Mouse (Mus musculus) heart, postnatal 0 days (tissue): ENCODE results near the gene H60b.
"Not testable (repeated sequence)": the region's sequence is repeated elsewhere in the genome, so short reads cannot be mapped to it uniquely, and the experiment has no call there.

Experiments
- CTCF ChIP-seq: IDR thresholded peaks from 2 replicates; pipeline ENCODE4 v1.5.1; 2016; ENCODE audit warnings: antibody characterized with exemption, control low read depth, low read depth
- EP300 ChIP-seq: IDR thresholded peaks from 2 replicates; pipeline ENCODE4 v1.6.1; 2016; ENCODE audit warnings: antibody characterized with exemption, low read depth

DNA sequence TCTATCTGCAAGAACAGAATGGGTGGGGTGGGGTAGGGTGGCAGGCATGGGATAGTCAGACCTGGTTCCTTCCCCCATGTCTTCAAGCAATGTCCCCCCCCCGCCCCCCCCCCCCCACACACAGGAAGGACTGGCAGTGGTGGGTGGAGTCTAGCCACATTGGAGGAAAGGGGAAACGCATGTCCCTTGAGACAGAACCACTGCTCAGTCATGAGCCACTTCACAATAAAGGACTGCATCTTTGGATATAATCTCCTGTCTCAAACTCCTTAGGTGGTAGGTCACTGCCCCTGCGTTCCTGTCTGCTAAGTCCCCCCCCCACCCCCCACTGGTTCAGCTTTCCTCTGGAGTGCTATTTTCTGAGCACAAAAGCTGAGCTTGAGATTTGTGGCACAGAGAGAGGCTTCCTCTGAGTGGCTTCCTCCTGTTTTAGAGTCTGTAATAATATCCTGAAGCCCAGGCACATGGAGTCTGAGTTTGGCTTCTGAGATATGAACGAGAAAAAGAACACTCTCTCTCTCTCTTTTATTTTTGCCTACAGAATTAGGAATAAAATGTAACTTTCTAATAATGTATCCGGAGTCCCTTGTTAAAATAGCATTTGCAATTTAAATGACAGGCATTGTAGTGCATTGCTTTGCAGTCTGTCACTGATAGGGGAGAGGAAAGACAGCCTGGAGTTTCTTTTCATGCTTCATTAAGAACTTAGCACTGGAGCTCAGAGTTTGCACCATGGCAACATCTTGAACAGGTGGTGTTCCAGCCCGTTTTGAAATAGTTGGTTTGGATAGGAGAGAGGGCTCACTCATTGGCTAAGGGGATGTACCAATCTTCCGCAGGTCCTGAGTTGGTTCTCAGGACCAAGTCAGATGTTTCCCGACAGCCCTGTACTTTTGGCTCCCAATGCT, 112.7 kb downstream of the H60b start:
- TF ChIP-seq CTCF, EP300: not testable (repeated sequence)
